Mouse (Mus musculus) liver, embryonic 15.5 days (tissue): ENCODE measurements around the gene Strip1. TPM values are rescaled to one million over a fixed set of nuclear protein-coding genes. Genes with fewer than 3 reads are reported as not detected.
"Not testable (repeated sequence)": the region's sequence is repeated elsewhere in the genome, so short reads cannot be mapped to it uniquely, and the experiment has no call there.

Experiments used
- ATAC-seq: fragments of 200-750 bp; cut with Nextera tagmentation; 2 replicates; pipeline ENCODE4 v1.8.0; 2017; ENCODE audit warnings: moderate number of reproducible peaks, mild to moderate bottlenecking, moderate library complexity; ENCODE audit not compliant: insufficient read depth
- H3K27ac ChIP-seq: fragments of 300-500 bp; sonication (generic); replicated peaks from 2 replicates; pipeline ENCODE4 v1.5.1; 2015; ENCODE audit warnings: mild to moderate bottlenecking, inconsistent platforms
- H3K27me3 ChIP-seq: fragments of 300-500 bp; sonication (generic); 2 replicates; pipeline ENCODE4 v1.6.1; 2015; ENCODE audit warnings: mild to moderate bottlenecking, inconsistent platforms
- H3K36me3 ChIP-seq: fragments of 300-500 bp; sonication (generic); replicated peaks from 2 replicates; pipeline ENCODE4 v1.6.1; 2015; ENCODE audit warnings: moderate library complexity, mild to moderate bottlenecking, inconsistent platforms
- H3K4me1 ChIP-seq: fragments of 300-500 bp; sonication (generic); replicated peaks from 2 replicates; pipeline ENCODE4 v1.6.1; 2015; ENCODE audit warnings: inconsistent platforms
- H3K4me2 ChIP-seq: fragments of 300-500 bp; sonication (generic); 2 replicates; pipeline ENCODE4 v1.6.1; 2015; ENCODE audit warnings: moderate library complexity, mild to moderate bottlenecking, inconsistent platforms
- H3K4me3 ChIP-seq: fragments of 300-500 bp; sonication (generic); replicated peaks from 2 replicates; pipeline ENCODE4 v1.5.1; 2015; ENCODE audit warnings: mild to moderate bottlenecking, inconsistent platforms
- H3K9ac ChIP-seq: fragments of 300-500 bp; sonication (generic); 2 replicates; pipeline ENCODE4 v1.6.1; 2015; ENCODE audit warnings: moderate library complexity, mild to moderate bottlenecking, inconsistent platforms
- H3K9me3 ChIP-seq: fragments of 300-500 bp; sonication (generic); replicated peaks from 2 replicates; pipeline ENCODE4 v1.6.1; 2016; ENCODE audit warnings: inconsistent platforms
- WGBS: fragments of 180-500 bp; shearing (Covaris S2); methylation state at CpG from one replicate; pipeline ENCODE4 v1.1.7; 2015; ENCODE audit warnings: mixed read lengths; ENCODE audit not compliant: insufficient replicate concordance; 5-methylcytosine and 5-hydroxymethylcytosine counted together
- polyA plus RNA-seq: library from polyadenylated mRNA; unstranded; fragments of >200 nt; fragmentation: Nextera tagmentation; extraction: Ambion mirVana; gene quantifications from 2 replicates; pipeline ENCODE4 v1.2.1, GENCODE M21; 2015

Strip1 gene
- polyA plus RNA-seq, 1 experiment from 2014 or later = 9.6 TPM

DNA sequence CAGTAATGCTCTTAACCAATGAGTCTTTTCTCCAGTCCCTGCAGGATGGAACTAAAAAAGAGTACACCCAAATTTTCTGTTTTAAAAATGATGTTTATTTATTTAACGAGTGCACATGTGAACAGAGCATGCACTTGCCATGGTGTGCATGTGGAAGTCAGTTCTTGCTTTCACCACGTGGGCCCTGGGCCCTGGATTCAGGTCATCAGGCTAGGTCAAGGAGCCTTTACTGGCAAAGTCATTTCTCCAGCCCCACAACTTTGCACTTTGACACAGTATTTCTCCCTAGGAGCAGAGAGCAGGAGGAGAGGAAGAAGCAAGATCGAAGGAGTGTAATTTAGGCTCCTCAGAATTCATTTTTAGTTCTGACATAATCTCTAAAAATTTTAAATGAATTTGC, 23.4 kb upstream of the Strip1 start:
- Histone ChIP-seq H3K27me3 (no peaks in the 10 kb centered on the region), H3K36me3 (0 out of 2 replicates have a peak, but pooled peaks cover 8% of the 10 kb centered on the region), H3K4me2 (no peak overlapping the region), H3K9ac (no peak overlapping the region), H3K27ac (no peak overlapping the region), H3K4me1 (no peaks in the 10 kb centered on the region), H3K4me3 (no peak overlapping the region), H3K9me3 (no peaks in the 10 kb centered on the region)
- ATAC-seq = no peak
- 64% methylated on average over 3 of the region's 3 CpGs for WGBS

DNA sequence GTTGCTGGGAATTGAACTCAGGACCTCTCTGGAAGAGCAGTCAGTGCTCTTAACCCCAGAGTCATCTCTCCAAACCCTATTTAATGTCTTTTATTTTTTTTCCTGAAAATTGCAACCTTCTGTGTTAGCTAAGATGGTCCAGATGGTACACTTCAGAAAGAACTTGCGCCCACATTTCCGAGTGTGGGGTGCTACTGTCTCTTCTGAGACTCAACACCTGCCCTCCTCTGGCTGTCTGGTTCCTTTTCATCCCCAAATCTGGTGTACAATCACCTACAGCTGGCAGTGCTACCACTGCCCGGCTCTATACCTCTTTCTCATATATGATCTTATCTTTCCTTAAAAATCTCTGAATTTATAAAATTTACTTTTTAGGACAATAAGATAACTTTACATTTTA, 21.5 kb upstream of the Strip1 start:
- H3K4me1 ChIP-seq = no peaks in the 10 kb centered on the region
- no peaks in the 10 kb centered on the region for H3K36me3 ChIP-seq
- H3K4me3 ChIP-seq = no peak overlapping the region
- H3K9me3 ChIP-seq = no peaks in the 10 kb centered on the region
- no peak overlapping the region for H3K9ac ChIP-seq
- no peaks in the 10 kb centered on the region for H3K27me3 ChIP-seq
- H3K4me2 ChIP-seq = no peak overlapping the region
- H3K27ac ChIP-seq = no peak overlapping the region
- 78% methylated on average over 3 of the region's 3 CpGs for WGBS
- ATAC-seq = no peak

DNA sequence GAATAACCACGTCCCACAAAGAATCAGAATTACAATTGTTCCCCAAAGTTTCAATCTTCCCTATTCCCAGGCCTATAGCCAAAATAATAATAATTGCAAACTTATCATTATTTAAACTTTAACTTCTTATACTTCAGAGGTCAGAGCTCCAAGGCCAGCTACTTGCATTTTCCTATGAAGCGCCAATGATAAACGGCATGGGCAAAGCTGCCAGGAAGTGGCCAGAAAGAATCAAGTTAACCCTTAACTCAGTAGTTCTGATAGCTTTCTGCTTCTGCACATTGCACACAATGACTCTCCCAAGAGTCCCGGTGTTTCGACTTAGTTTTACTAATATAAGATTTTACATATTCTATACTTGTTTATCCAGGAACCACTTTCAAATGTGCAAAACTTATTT, 18.8 kb upstream of the Strip1 start:
- not testable (repeated sequence) for H3K4me3 ChIP-seq, H3K9ac ChIP-seq, H3K9me3 ChIP-seq, ATAC-seq, H3K4me1 ChIP-seq, H3K27me3 ChIP-seq, H3K36me3 ChIP-seq, H3K27ac ChIP-seq, H3K4me2 ChIP-seq
- 47% methylated on average over 5 of the region's 5 CpGs for WGBS

GRCm38 (mm10) chr3:107646947-107647346, 15.5 kb upstream of the Strip1 start:
- H3K27ac ChIP-seq = no peak overlapping the region
- WGBS = 75% methylated on average over 3 of the region's 3 CpGs
- H3K27me3 ChIP-seq = no peaks in the 10 kb centered on the region
- no peaks in the 10 kb centered on the region for H3K36me3 ChIP-seq
- no peak for ATAC-seq
- H3K9me3 ChIP-seq = no peaks in the 10 kb centered on the region
- no peak overlapping the region for H3K4me2 ChIP-seq
- no peak overlapping the region for H3K4me3 ChIP-seq
- no peak overlapping the region for H3K9ac ChIP-seq
- no peaks in the 10 kb centered on the region for H3K4me1 ChIP-seq

DNA sequence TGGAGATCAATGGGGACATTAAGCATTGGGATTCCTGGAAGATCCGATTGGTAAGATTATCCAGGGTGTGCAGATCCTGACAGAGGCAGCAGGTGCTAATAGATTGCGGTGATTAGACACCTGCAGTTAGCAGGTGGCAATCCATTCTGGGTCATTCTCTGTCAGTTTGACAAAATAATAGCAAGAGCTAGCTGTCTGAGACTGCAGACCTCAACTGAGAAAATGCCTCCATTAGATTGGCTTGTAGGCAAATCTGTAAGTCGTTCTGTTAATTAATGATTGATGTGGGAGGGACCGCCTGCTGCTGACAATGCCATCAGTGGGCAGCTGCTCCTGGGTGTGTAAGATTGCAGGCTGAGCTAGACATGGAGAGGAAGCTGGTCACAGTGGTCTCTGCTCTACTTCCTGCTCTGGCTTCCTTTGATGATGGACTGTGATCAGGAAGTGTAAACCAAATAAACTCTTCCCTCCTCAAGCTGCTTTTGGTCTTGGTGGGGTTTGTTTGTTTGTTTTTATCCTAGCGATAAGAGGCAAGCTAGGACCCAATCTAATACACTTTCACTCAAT, 6.2 kb upstream of the Strip1 start:
- no peak overlapping the region for H3K4me3 ChIP-seq
- WGBS = 39% methylated on average over 5 of the region's 5 CpGs
- H3K36me3 ChIP-seq = no peaks in the 10 kb centered on the region
- no peaks in the 10 kb centered on the region for H3K27me3 ChIP-seq
- no peak overlapping the region for H3K4me2 ChIP-seq
- no peak for ATAC-seq
- H3K9ac ChIP-seq = no peak overlapping the region
- H3K27ac ChIP-seq = no peak overlapping the region
- H3K4me1 ChIP-seq = no peaks in the 10 kb centered on the region
- H3K9me3 ChIP-seq = no peaks in the 10 kb centered on the region

- WGBS = 54% methylated on average over 3 of the region's 3 CpGs
- H3K4me1 ChIP-seq = peaks cover 7% of the 10 kb centered on the region
Measured at GRCm38 (mm10) chr3:107636236-107636635, 4.7 kb upstream of the Strip1 start.

DNA sequence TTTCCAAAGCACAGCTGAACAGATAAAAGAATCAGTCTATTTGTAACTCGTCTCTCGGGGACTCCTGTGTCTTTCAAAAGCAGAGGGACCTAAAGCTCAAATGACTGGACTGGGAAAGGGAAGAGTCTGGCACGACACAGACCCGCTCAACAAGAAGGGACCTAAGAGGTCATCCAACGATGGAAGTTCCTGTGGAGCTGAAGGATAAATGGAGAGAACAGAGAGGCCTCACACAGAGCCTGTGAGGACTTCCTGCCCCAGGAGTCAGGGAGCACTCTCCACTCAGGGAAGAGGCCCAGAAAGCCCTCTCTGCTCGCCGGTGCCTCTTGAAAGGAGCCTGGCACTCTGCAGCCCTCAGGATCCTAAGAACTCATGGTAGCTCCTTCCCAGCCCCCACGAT, 4.3 kb upstream of the Strip1 start:
- Histone ChIP-seq H3K27me3 (no peaks in the 10 kb centered on the region), H3K36me3 (no peaks in the 10 kb centered on the region), H3K9me3 (no peaks in the 10 kb centered on the region), H3K4me1 (peaks cover 11% of the 10 kb centered on the region), H3K27ac (no peak overlapping the region), H3K4me2 (no peak overlapping the region), H3K4me3 (no peak overlapping the region), H3K9ac (no peak overlapping the region)
- ATAC-seq = no peak
- whole genome bisulfite sequencing = 45% methylated on average over 8 of the region's 8 CpGs

More at GRCm38 (mm10) chr3:107636236-107636635, 4.7 kb upstream of the Strip1 start:
- Histone ChIP-seq H3K9me3 (no peaks in the 10 kb centered on the region), H3K36me3 (no peaks in the 10 kb centered on the region), H3K27me3 (no peaks in the 10 kb centered on the region), H3K27ac (no peak overlapping the region), H3K9ac (no peak overlapping the region), H3K4me3 (no peak overlapping the region), H3K4me2 (no peak overlapping the region)
- ATAC-seq = no peak

DNA sequence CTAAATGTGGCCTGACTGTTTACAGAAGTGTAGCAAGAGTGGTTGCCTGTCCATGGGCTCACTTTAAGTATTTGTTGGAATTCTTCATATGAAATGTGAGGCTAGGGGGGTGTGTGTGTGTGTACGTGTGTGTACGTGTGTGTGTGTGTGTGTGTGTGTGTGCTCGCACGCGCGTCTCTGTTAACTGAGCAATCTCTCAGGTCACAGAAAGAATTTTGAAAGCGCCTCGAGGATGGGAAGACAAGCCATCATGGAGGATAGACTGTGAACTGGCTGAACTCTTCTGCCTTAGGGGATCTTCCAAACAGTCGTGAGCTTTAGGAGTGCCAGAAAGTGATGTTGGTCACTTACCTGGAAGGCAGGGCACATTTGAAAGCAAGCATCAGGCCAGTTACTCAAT, 2.4 kb upstream of the Strip1 start:
- WGBS = 68% methylated on average over 9 of the region's 9 CpGs

GRCm38 (mm10) chr3:107632786-107633185, 1.3 kb upstream of the Strip1 start:
- no peak overlapping the region for H3K4me3 ChIP-seq
- H3K27ac ChIP-seq = no peak overlapping the region
- no peaks in the 10 kb centered on the region for H3K9me3 ChIP-seq
- no peak overlapping the region for H3K9ac ChIP-seq
- H3K36me3 ChIP-seq = no peaks in the 10 kb centered on the region
- no peak for ATAC-seq
- H3K4me1 ChIP-seq = peaks cover 20% of the 10 kb centered on the region
- no peak overlapping the region for H3K4me2 ChIP-seq
- H3K27me3 ChIP-seq = no peaks in the 10 kb centered on the region
- 84% methylated on average over 4 of the region's 4 CpGs for WGBS

More for the DNA sequence above, 2.4 kb upstream of the Strip1 start:
- H3K4me1 ChIP-seq = peaks cover 20% of the 10 kb centered on the region
- H3K36me3 ChIP-seq = no peaks in the 10 kb centered on the region
- no peaks in the 10 kb centered on the region for H3K27me3 ChIP-seq
- no peak overlapping the region for H3K4me2 ChIP-seq
- ATAC-seq = no peak
- no peaks in the 10 kb centered on the region for H3K9me3 ChIP-seq
- no peak overlapping the region for H3K9ac ChIP-seq
- H3K27ac ChIP-seq = no peak overlapping the region
- H3K4me3 ChIP-seq = no peak overlapping the region

DNA sequence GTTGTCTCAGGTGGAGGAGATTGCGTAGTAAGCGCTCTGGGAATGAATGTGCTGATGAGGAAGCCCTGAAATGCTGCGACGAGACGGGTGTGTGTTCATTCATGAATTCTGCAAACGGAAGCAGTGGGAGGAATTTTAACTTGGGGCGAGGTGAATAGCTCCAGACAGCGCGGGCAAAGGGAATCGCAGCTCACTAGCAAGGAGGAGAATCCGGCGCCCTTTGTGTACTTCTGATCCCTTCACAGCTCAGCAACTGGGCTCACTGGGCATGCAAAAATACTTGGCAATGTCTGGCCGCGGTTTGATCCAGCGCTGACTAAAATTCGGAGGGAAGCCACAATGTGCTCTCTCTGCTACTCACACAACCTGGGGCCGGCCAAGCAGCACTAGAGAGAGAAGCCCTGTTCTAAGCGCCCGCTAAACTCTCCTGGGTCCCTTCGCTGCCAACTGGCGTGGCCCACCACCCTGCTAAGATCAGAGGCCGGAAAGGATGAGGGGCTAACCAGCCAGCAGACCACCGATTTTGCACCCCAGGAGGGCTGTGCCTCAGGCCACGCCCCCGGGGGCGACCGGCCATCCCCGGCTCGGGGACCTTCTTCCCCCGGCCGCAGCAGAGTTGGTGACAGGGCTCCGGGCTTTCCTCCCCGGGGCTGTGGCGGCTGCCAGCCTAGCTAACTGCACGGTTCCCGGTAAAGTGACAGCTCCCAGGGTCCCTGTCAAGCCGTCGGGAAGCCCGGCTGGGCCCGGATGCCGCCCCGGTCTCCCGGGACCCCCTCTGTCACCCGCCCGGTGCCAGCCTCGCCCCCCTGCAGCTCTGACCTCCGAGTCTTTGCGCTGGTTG, 592 bp downstream of the Strip1 start, which contains the start of gene Gm10961:
TSS of gene Gm10961 (plus strand) at position 641 of the 841 bp plus-strand sequence.
- ATAC-seq = peak; percentile 60
- Histone ChIP-seq H3K9ac (peak within 1 kb of the TSS; percentile 91), H3K27me3 (no peaks in the 10 kb centered on the region), H3K27ac (peak within 1 kb of the TSS; percentile 75), H3K9me3 (no peaks in the 10 kb centered on the region), H3K4me3 (peak within 1 kb of the TSS; percentile 96), H3K36me3 (peaks cover 14% of the 10 kb centered on the region), H3K4me2 (peak within 1 kb of the TSS; percentile 90), H3K4me1 (peaks cover 20% of the 10 kb centered on the region)
- 1% methylated on average over 48 of the region's 48 CpGs for WGBS

GRCm38 (mm10) chr3:107629411-107629810, 2.1 kb downstream of the Strip1 start:
- peaks cover 20% of the 10 kb centered on the region for H3K4me1 ChIP-seq
- H3K9me3 ChIP-seq = no peaks in the 10 kb centered on the region
- H3K4me3 ChIP-seq = no peak overlapping the region
- 69% methylated on average over 4 of the region's 4 CpGs for WGBS
- no peak for ATAC-seq
- H3K27ac ChIP-seq = no peak overlapping the region
- H3K27me3 ChIP-seq = no peaks in the 10 kb centered on the region
- H3K9ac ChIP-seq = no peak overlapping the region
- H3K36me3 ChIP-seq = peaks cover 29% of the 10 kb centered on the region
- no peak overlapping the region for H3K4me2 ChIP-seq
